Mouse (Mus musculus) myocyte (in vitro differentiated cells): ENCODE measurements around the gene Crtac1.

ENCODE experiments used
- MAX ChIP-seq: IDR thresholded peaks from one replicate; pipeline ENCODE4 v1.6.1; 2011; ENCODE audit warnings: low read depth, mild to moderate bottlenecking, control low read depth
- POLR2A ChIP-seq: IDR thresholded peaks from one replicate; pipeline ENCODE4 v1.6.1; 2011; ENCODE audit warnings: low read depth, mild to moderate bottlenecking, control low read depth, moderate library complexity; ENCODE audit not compliant: insufficient read length
- POLR2AphosphoS2 ChIP-seq: IDR thresholded peaks from one replicate; pipeline ENCODE4 v1.6.1; 2011; ENCODE audit warnings: low read depth, control low read depth; ENCODE audit not compliant: insufficient read length
- TCF12 ChIP-seq: IDR thresholded peaks from one replicate; pipeline ENCODE4 v1.6.1; 2011; ENCODE audit warnings: mild to moderate bottlenecking, control low read depth; ENCODE audit not compliant: poor library complexity, insufficient read depth, severe bottlenecking

DNA sequence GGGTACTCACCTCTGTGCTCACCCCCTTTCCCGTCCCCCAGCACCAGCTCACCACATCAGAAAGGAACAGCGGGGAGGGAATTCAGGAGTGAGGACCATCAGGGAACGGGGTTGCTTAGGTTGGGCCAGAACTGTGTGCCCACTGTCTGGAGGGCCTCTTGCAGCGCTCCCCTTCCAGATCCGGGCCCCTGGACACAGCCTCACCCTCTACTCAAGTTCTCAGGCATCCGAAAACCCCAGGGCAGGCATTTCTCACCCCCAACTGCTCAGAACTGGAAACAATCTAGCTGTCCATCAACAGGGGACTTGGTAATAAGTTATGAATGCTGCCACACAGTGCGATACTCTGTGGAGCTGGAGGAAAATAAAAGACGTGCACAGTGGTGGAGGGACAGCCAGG, 139.5 kb downstream of the Crtac1 start:
- TF ChIP-seq POLR2A (no peak), POLR2AphosphoS2 (no peak), MAX (no peak), TCF12 (no peak)
